Mouse (Mus musculus) embryonic facial prominence, embryonic 11.5 days (tissue): ENCODE measurements at regions not wholly inside any gene's neighbourhood (a gene's known extent, or its start where the extent isn't known, plus 50 kb on each side); places are given as distances from the start of the nearest gene placed in this dataset.

ENCODE experiments used
- ATAC-seq: fragments of 200-750 bp; cut with Nextera tagmentation; replicated peaks from 2 replicates; pipeline ENCODE4 v1.8.0; 2017; ENCODE audit warnings: low read depth; ENCODE audit not compliant: insufficient number of reproducible peaks, low FRiP score, low TSS enrichment
- DNase-seq: peaks from one replicate; pipeline ENCODE4 v3.0.0-alpha.2; 2015; ENCODE audit warnings: low spot score
- H3K27ac ChIP-seq: fragments of 300-500 bp; sonication (generic); replicated peaks from 2 replicates; pipeline ENCODE4 v1.5.1; 2014; ENCODE audit warnings: mild to moderate bottlenecking, low read depth, low read length, control low read depth
- H3K27me3 ChIP-seq: fragments of 300-500 bp; sonication (generic); 2 replicates; pipeline ENCODE4 v1.6.1; 2014; ENCODE audit warnings: mild to moderate bottlenecking, low read length, moderate library complexity, mixed read lengths; ENCODE audit not compliant: control insufficient read depth, insufficient read depth
- H3K36me3 ChIP-seq: fragments of 300-500 bp; sonication (generic); replicated peaks from 2 replicates; pipeline ENCODE4 v1.6.1; 2014; ENCODE audit warnings: low read depth, mild to moderate bottlenecking, low read length, moderate library complexity, mixed read lengths; ENCODE audit not compliant: control insufficient read depth, insufficient read depth
- H3K4me1 ChIP-seq: fragments of 300-500 bp; sonication (generic); 2 replicates; pipeline ENCODE4 v1.6.1; 2014; ENCODE audit warnings: low read length, mixed read lengths; ENCODE audit not compliant: control insufficient read depth, insufficient read depth
- H3K4me2 ChIP-seq: fragments of 300-500 bp; sonication (generic); 2 replicates; pipeline ENCODE4 v1.6.1; 2014; ENCODE audit warnings: low read depth, mild to moderate bottlenecking, control low read depth, low read length, moderate library complexity
- H3K4me3 ChIP-seq: fragments of 300-500 bp; sonication (generic); 2 replicates; pipeline ENCODE4 v1.5.1; 2014; ENCODE audit warnings: low read depth, low read length, control low read depth
- H3K9ac ChIP-seq: fragments of 300-500 bp; sonication (generic); replicated peaks from 2 replicates; pipeline ENCODE4 v1.6.1; 2014; ENCODE audit warnings: mild to moderate bottlenecking, control low read depth, low read length
- H3K9me3 ChIP-seq: fragments of 300-500 bp; sonication (generic); replicated peaks from 2 replicates; pipeline ENCODE4 v1.6.1; 2016; ENCODE audit warnings: mild to moderate bottlenecking, low read length, inconsistent platforms, mixed read lengths; ENCODE audit not compliant: control insufficient read depth
- WGBS: fragments of 180-500 bp; shearing (Covaris S2); extraction: QIAGEN DNeasy Blood & Tissue Kit; methylation state at CpG from one replicate; pipeline ENCODE4 v1.1.7; 2014; 5-methylcytosine and 5-hydroxymethylcytosine counted together

GRCm38 (mm10) chr8:113191537-113191936 lies 443.9 kb upstream of the Mon1b start:
- WGBS, result 87% methylated on average over 3 of the region's 3 CpGs
- H3K27ac ChIP-seq, result no peak overlapping the region
- no peaks in the 10 kb centered on the region for H3K9me3 ChIP-seq
- DNase-seq, result no peak
- no peaks in the 10 kb centered on the region for H3K27me3 ChIP-seq
- H3K4me1 ChIP-seq, result no peaks in the 10 kb centered on the region
- H3K4me3 ChIP-seq, result no peak overlapping the region
- no peaks in the 10 kb centered on the region for H3K36me3 ChIP-seq
- ATAC-seq, result no peak
- H3K4me2 ChIP-seq, result no peak overlapping the region
- no peak overlapping the region for H3K9ac ChIP-seq
